Mouse (Mus musculus) Patski (cell line): ENCODE measurements around the gene Lsm4. TPM values are rescaled to one million over a fixed set of nuclear protein-coding genes. Genes with fewer than 3 reads are reported as not detected.
A peak's percentile ranks its signal among the peaks of the same experiment; 100 is the strongest.

Experiments
- ATAC-seq: fragments of 100-300 bp; one replicate; pipeline ENCODE4 v1.8.0; 2021
- CTCF ChIA-PET: fragments of 350-600 bp; sonication (Branson Sonifier 250); formaldehyde crosslinking; loops from one replicate; lab custom pipeline; 2022; ENCODE audit warnings: inconsistent platforms; lab: Charles Lee
- POLR2A ChIA-PET: fragments of 350-600 bp; sonication (Branson Sonifier 250); formaldehyde crosslinking; loops from one replicate; lab custom pipeline; 2022; ENCODE audit warnings: antibody characterized with exemption, inconsistent platforms; lab: Charles Lee
- DNase-seq: peaks from one replicate; pipeline ENCODE4 v3.0.0-alpha.2; 2011; ENCODE audit warnings: low read depth, low spot score
- H3K27me3 ChIP-seq: fragments of 371-371 bp; one replicate; pipeline ENCODE4 v1.5.1; 2021
- CTCF ChIP-seq: fragments of 100-300 bp; IDR thresholded peaks from one replicate; pipeline ENCODE4 v1.5.1; 2021
- in situ Hi-C: fragments of 300-500 bp; cut with MboI; formaldehyde crosslinking; loops from 3 replicates; pipeline ENCODE4 v1.11.1; 2018; ENCODE audit warnings: low pct_unique_long_range_greater_than_20kb, mixed read lengths
- polyA plus RNA-seq: library from polyadenylated mRNA; unstranded; gene quantifications from one replicate; pipeline ENCODE4 v1.2.3, GENCODE M21; 2021

Lsm4 gene
- polyA plus RNA-seq, 1 experiment from 2014 or later: 189 TPM

DNA sequence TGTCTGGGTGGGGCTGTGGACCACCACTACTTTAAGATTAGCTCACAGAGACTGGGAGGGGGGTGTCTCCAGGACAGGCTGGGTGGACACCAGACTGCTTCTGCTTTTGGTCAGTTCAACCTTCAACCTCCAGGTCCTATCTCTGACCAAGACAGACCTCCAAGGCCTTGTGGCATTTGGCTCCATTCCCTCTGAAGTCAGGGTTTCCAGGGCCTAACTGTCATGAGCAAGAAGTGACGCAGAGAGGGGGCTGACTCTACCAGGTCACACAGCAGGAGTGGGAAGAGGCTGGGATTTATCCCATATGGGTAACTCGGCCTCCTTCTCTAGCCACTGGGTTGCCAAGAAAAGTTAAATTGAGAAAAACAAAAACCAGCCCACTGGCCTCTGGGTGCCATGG is 15.3 kb upstream of the Lsm4 start:
- no peaks in the 10 kb centered on the region for H3K27me3 ChIP-seq
- ChIA-PET CTCF (interaction anchor here (0.8 to 1.3 kb wide), 3 partner anchors 14 to 43 kb away, joined by 3 to 4 read pairs (median 4); no protein-coding TSS in a partner anchor), POLR2A (interaction anchor here (2.2 kb wide), 1 partner anchor 46 kb away, joined by 9 read pairs; no protein-coding TSS in a partner anchor)
- TF ChIP-seq CTCF: no peak
- ATAC-seq (no peak), DNase-seq (no peak)
- in situ Hi-C loops: no loop called here

DNA sequence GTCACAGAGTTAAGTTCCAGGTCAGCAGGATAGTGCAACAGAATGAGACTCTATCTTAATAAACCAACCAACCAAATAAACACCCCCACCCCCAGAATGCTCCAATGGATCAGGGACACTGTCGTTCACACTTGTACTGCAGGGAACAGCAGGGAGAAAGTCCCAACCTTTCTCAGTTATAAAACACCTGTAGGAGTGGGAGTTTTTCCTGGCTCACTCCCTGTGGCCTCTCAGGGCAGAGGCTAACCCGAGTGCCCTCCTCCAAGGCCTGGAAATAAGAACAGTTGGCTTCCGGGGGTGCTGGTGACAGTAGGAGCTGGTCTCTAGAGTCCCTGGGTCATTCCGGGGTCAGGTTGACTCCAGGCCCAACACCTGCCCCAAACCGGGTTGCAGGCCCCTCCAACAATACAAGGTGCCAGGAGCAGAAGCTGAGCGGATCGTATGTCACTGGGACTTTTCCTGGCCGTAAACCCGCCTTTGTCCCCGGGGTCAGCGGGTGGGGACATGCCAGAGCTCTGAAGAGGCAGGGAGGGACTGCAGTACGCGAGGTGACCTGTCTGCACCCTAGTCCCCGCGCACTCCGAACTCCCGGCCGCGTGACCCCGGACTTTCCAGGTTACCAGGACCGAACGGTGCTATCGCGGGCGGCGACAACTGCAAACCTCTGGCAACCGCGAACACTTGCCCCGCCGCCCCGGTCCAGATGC is 14.0 kb upstream of the Lsm4 start:
- in situ Hi-C loops: no loop called here
- DNase-seq (no peak), ATAC-seq (peak; percentile 10)
- TF ChIP-seq CTCF: no peak
- no peaks in the 10 kb centered on the region for H3K27me3 ChIP-seq
- ChIA-PET CTCF (interaction anchor here (1.0 to 1.8 kb wide), 4 partner anchors 9 to 44 kb away, joined by 3 to 4 read pairs (median 4); partner anchors contain the start of gene Lsm4), POLR2A (interaction anchor here (0.7 to 2.2 kb wide), 4 partner anchors 22 to 48 kb away, joined by 3 to 9 read pairs (median 4); no protein-coding TSS in a partner anchor)

DNA sequence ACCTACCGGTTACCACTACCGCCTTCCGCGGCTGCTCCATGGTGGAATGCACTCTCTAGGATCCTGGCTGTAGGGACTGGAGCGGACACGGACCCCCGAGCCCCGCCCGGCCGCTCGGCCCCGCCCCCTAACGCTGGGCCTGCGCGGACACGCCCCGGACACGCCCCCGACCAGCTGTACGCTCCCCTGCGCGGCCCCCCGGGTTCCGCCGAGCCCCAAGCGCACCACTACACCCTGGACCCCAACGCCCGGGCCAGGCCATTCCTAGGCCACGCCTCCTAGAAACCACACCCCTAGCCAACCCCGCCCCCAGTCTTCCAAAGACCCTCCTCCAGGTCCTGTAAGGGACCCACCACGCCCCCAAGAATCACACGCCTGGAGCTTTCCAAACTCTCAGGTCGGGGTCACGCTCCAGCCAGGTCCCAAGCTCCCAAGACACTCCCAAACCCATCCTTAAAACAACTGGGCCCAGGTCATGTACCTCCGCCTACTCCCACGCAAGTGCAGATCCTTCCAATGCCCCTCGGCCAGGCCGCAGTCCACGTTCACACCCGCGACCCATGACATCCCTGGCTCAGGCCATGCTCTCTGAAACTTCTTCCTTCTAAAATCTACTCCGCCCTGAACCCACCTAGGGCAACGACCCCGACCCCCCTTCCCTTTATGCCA is 13.3 kb upstream of the Lsm4 start:
- ChIA-PET CTCF (interaction anchor here (1.0 to 1.8 kb wide), 3 partner anchors 9 to 14 kb away, joined by 3 to 4 read pairs (median 4); partner anchors contain the start of gene Lsm4), POLR2A (interaction anchor here (0.7 to 2.2 kb wide), 5 partner anchors 10 to 48 kb away, joined by 3 to 9 read pairs (median 4); no protein-coding TSS in a partner anchor)
- DNase-seq: no peak
- H3K27me3 ChIP-seq: no peaks in the 10 kb centered on the region
- ATAC-seq: peak; percentile 71
- in situ Hi-C loops: loop anchor here (10.0 kb wide), 1 partner anchor 45 kb away; the partner anchor contains the start of gene Lrrc25
- no peak for TF ChIP-seq CTCF

DNA sequence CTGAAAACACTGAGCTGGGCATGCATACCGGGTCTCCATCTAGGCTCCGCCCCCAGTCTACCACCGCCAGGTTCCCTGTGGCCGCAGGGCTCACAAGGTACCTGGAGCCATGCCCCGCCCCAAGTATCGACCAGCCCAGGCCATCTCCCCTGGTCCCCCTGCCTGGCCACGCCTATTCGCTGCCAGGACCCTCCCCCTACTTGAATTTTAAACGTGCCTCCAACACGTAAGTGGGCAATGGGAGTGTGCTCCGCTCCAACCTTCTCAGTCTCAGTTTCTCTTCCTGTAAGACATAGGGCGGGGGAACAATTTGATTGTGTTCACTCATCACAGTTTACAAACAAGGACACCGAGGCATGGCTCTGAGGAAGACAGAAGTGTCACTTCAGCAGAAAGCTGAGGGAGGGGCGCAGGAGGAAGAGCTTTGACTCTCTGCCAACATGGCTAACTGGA is 12.7 kb upstream of the Lsm4 start, which contains the start of gene Pgpep1:
Gene Pgpep1 (minus strand): TSS at position 116 of the 453 bp plus-strand sequence.
- no peak for DNase-seq
- POLR2A ChIA-PET: interaction anchor here (0.7 to 1.3 kb wide), 3 partner anchors 10 to 29 kb away, joined by 3 to 8 read pairs (median 4); no protein-coding TSS in a partner anchor
- TF ChIP-seq CTCF: no peak

DNA sequence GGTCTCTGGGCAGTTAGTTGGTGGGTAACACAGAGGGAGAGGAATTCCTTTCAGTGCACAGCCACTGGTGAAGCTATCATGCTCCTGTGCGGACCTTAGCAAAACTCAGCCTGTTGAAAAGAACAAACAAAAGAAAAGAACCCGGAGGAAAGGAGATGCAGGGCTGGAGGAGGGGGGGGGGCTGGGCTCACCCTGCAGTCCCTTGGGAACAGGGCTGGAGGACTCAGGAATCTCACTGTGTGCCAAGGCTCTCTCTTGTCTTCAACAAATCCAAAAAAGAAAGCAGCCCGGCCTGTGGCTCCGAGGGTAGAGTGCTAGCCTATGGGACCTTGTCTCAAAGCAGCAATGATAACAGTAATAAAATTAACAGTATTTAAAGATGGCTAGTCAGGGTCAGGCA is 9.4 kb upstream of the Lsm4 start:
- no peak for DNase-seq
- H3K27me3 ChIP-seq: no peaks in the 10 kb centered on the region
- TF ChIP-seq CTCF: no peak
- POLR2A ChIA-PET: no interaction called here
- in situ Hi-C loops: loop anchor here (10.0 kb wide), 1 partner anchor 49 kb away; the partner anchor contains the start of gene Lrrc25
- CTCF ChIA-PET: no interaction called here
- ATAC-seq: no peak

More for the DNA sequence above, 12.7 kb upstream of the Lsm4 start, which contains the start of gene Pgpep1:
- in situ Hi-C loops: loop anchor here (10.0 kb wide), 1 partner anchor 45 kb away; the partner anchor contains the start of gene Lrrc25
- no peaks in the 10 kb centered on the region for H3K27me3 ChIP-seq
- CTCF ChIA-PET: interaction anchor here (1.4 to 1.8 kb wide), 2 partner anchors 10 to 41 kb away, joined by 3 to 4 read pairs; no protein-coding TSS in a partner anchor
- no peak for ATAC-seq

DNA sequence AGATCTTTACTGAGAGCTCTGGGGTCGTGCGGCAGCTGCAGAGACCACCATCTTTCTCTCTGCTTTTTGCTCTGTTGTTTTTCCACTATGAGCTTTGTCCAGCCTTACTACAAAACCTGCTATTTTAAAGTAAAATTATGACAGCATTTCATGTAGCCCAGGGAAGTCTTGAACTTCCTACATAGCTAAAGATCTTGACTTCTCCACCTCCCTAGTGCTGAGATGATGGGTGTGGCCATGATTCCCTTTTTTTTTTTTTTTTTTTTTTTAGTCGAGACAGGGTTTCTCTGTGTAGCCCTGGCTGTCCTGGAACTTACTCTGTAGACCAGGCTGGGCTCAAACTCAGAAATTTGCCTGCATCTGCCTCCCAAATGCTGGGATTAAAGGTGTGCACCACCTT is 8.4 kb upstream of the Lsm4 start:
- in situ Hi-C loops: loop anchor here (10.0 kb wide), 1 partner anchor 50 kb away; the partner anchor contains the start of gene Lrrc25
- ChIA-PET CTCF (no interaction called here), POLR2A (no interaction called here)
- DNase-seq (no peak), ATAC-seq (no peak)
- TF ChIP-seq CTCF: no peak
- H3K27me3 ChIP-seq: no peaks in the 10 kb centered on the region

- ChIA-PET POLR2A (no interaction called here), CTCF (no interaction called here)
- in situ Hi-C loops: loop anchor here (10.0 kb wide), 1 partner anchor 51 kb away; the partner anchor contains the start of gene Lrrc25
- H3K27me3 ChIP-seq: no peaks in the 10 kb centered on the region
- ATAC-seq (no peak), DNase-seq (no peak)
- no peak for TF ChIP-seq CTCF
Measured at GRCm38 (mm10) chr8:70665599-70665998, 7.4 kb upstream of the Lsm4 start.

DNA sequence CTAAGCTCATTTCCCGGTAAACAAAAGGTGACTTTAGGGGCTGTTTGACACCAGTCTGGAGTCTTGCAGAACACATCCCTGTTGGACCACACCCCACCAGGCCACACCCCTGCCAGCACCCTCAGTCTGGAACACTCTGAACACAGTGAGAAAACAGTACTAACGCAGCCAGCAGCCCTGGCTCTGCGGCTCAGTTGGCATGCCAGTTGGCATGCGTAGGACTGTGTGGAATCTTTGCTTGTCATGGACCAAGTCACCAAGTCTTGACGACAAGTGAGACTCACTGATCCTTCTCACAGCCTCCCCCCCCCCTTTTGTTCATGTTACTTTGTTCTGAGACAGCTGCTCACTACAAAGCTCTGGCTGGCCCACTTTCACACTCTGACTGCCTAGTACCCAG is 6.0 kb upstream of the Lsm4 start:
- no peak for ATAC-seq
- no peaks in the 10 kb centered on the region for H3K27me3 ChIP-seq
- ChIA-PET POLR2A (interaction anchor here (0.9 kb wide), 1 partner anchor 37 kb away, joined by 5 read pairs; no protein-coding TSS in a partner anchor), CTCF (no interaction called here)
- no peak for DNase-seq
- TF ChIP-seq CTCF: no peak
- in situ Hi-C loops: loop anchor here (10.0 kb wide), 1 partner anchor 52 kb away; the partner anchor contains the start of gene Lrrc25

GRCm38 (mm10) chr8:70671615-70672324 is 1.3 kb upstream of the Lsm4 start:
- H3K27me3 ChIP-seq: no peaks in the 10 kb centered on the region
- in situ Hi-C loops: loop anchor here (5.0 kb wide), 1 partner anchor 41 kb away; no protein-coding TSS in a partner anchor
- DNase-seq (no peak), ATAC-seq (no peak)
- TF ChIP-seq CTCF: no peak
- POLR2A ChIA-PET: interaction anchor here (3.8 to 4.5 kb wide), 2 partner anchors 27 to 30 kb away, joined by 26 to 31 read pairs; partner anchors contain the start of genes Iqcn and Jund
- CTCF ChIA-PET: interaction anchor here (0.8 to 4.0 kb wide), 8 partner anchors 9 to 48 kb away, joined by 3 to 45 read pairs (median 4); partner anchors contain the start of genes Gm3336 and Jund
